17 mouse cellular contexts compared by ENCODE assay signal in genomic region chr4:150327476-150327875, GRCm38 (mm10). TPM values are rescaled to one million over a fixed set of nuclear protein-coding genes. Genes with fewer than 3 reads are reported as not detected.
A peak's percentile ranks its signal among the peaks of the same experiment; 100 is the strongest.
DNase-seq lines count a peak whose midpoint lies in the region; ATAC-seq and TF ChIP-seq lines count a peak whose summit lies in the region.
"Had no signal": no experiment of that assay in that cellular context is flagged by ENCODE, and none has a peak within 500 bp of the region (broad histone marks: within the 10 kb centered on the region; RNA-seq: fewer than 3 reads in every experiment).

No protein-coding gene starts in this region.

- no peaks in the 10 kb centered on the region for H3K9me3 ChIP-seq in kidney, postnatal 0 days (replicated peaks; ENCODE audit: low read length)
- H3K9me3 ChIP-seq in midbrain, postnatal 0 days (ENCODE audit: low read length) = no peaks in the 10 kb centered on the region
- H3K9me3 ChIP-seq in midbrain, embryonic 13.5 days = no peaks in the 10 kb centered on the region
- H3K9me3 ChIP-seq: heart, embryonic 10.5 days; lung, embryonic 15.5 days had no signal

- no peaks in the 10 kb centered on the region for H3K36me3 ChIP-seq in kidney, postnatal 0 days (ENCODE audit: insufficient read depth, low read length)
- H3K36me3 ChIP-seq in midbrain, postnatal 0 days (ENCODE audit: insufficient read depth, low read length) = no peaks in the 10 kb centered on the region
- H3K36me3 ChIP-seq in midbrain, embryonic 13.5 days = no peaks in the 10 kb centered on the region
- H3K36me3 ChIP-seq: lung, embryonic 15.5 days had no signal

- H3K4me2 ChIP-seq in kidney, postnatal 0 days (ENCODE audit: low read length) = no peak overlapping the region
- no peak overlapping the region for H3K4me2 ChIP-seq in midbrain, postnatal 0 days (ENCODE audit: low read depth, low read length, poor library complexity, severe bottlenecking)
- no peak overlapping the region for H3K4me2 ChIP-seq in midbrain, embryonic 13.5 days (replicated peaks)
- H3K4me2 ChIP-seq: lung, embryonic 15.5 days had no signal

- no peak overlapping the region for H3K27ac ChIP-seq in cerebellum, adult 2 months (ENCODE audit: insufficient read depth, low read length)
- H3K27ac ChIP-seq in kidney, postnatal 0 days = no peak overlapping the region
- H3K27ac ChIP-seq in midbrain, postnatal 0 days (ENCODE audit: low read depth, low read length) = no peak overlapping the region
- H3K27ac ChIP-seq in midbrain, embryonic 13.5 days = no peak overlapping the region
- H3K27ac ChIP-seq: heart, embryonic 10.5 days; lung, embryonic 15.5 days had no signal

- TF ChIP-seq CTCF in cerebellum, adult 2 months (IDR thresholded peaks at IDR 0.05; ENCODE audit: borderline replicate concordance, insufficient read depth, low read depth, low read length) = peak; percentile 25
- peak; percentile 46 for TF ChIP-seq CTCF in kidney, postnatal 0 days (IDR thresholded peaks at IDR 0.05; ENCODE audit: low read depth)
- peak; percentile 48 for TF ChIP-seq CTCF in midbrain, postnatal 0 days (IDR thresholded peaks at IDR 0.05)

- no peaks in the 10 kb centered on the region for H3K27me3 ChIP-seq in cerebellum, adult 2 months (ENCODE audit: control insufficient read depth, insufficient read depth, low read length)
- H3K27me3 ChIP-seq in kidney, postnatal 0 days (ENCODE audit: insufficient read depth, low read length) = no peaks in the 10 kb centered on the region
- H3K27me3 ChIP-seq in midbrain, postnatal 0 days (ENCODE audit: insufficient read depth, low read length) = no peaks in the 10 kb centered on the region
- no peaks in the 10 kb centered on the region for H3K27me3 ChIP-seq in midbrain, embryonic 13.5 days
- H3K27me3 ChIP-seq: lung, embryonic 15.5 days had no signal

- H3K9ac ChIP-seq in kidney, postnatal 0 days (ENCODE audit: low read depth, low read length) = no peak overlapping the region
- no peak overlapping the region for H3K9ac ChIP-seq in midbrain, postnatal 0 days (replicated peaks; ENCODE audit: low read length, poor library complexity, severe bottlenecking)
- H3K9ac ChIP-seq in midbrain, embryonic 13.5 days (replicated peaks) = no peak overlapping the region
- H3K9ac ChIP-seq: lung, embryonic 15.5 days had no signal

- DNase-seq in cerebellum, adult 2 months = no peak
- DNase-seq in cerebellum, postnatal 10 days = no peak
- DNase-seq in kidney, postnatal 0 days (ENCODE audit: low spot score) = no peak
- DNase-seq in kidney, postnatal 10 days = no peak
- no peak for DNase-seq in midbrain, postnatal 0 days (ENCODE audit: low spot score)
- DNase-seq in embryo, embryonic 10.5 days (ENCODE audit: low spot score) = no peak
- no peak for DNase-seq in embryo, embryonic 11 days
- DNase-seq: adrenal gland, postnatal 10 days; cerebellum, adult 18-20 months; kidney, adult 11 months; kidney, postnatal 4 days; layer of hippocampus, postnatal 36 days; thymus, adult 2 months had no signal

- H3K4me3 ChIP-seq in cerebellum, adult 2 months (replicated peaks; ENCODE audit: insufficient read depth, low read depth, low read length) = no peak overlapping the region
- H3K4me3 ChIP-seq in kidney, postnatal 0 days (replicated peaks; ENCODE audit: low read depth, low read length) = no peak overlapping the region
- no peak overlapping the region for H3K4me3 ChIP-seq in midbrain, postnatal 0 days (ENCODE audit: low read depth, low read length)
- no peak overlapping the region for H3K4me3 ChIP-seq in midbrain, embryonic 13.5 days (replicated peaks)
- H3K4me3 ChIP-seq: heart, embryonic 10.5 days; lung, embryonic 15.5 days had no signal

- no peak for TF ChIP-seq POLR2A in cerebellum, adult 2 months (IDR thresholded peaks at IDR 0.05; ENCODE audit: borderline replicate concordance, insufficient read depth, low read length)

- no peak for ATAC-seq in kidney, postnatal 0 days (replicated peaks; ENCODE audit: low FRiP score, low read depth)
- ATAC-seq in midbrain, postnatal 0 days (ENCODE audit: low FRiP score) = no peak
- ATAC-seq in midbrain, embryonic 13.5 days = no peak
- ATAC-seq: forebrain, embryonic 14.5 days had no signal

- 90% methylated on average over 4 of the region's 4 CpGs for WGBS in cerebellum, adult 2 months
- 88% methylated on average over 4 of the region's 4 CpGs for WGBS in kidney, postnatal 0 days
- 83% methylated on average over 4 of the region's 4 CpGs for WGBS in midbrain, postnatal 0 days
- 83% methylated on average over 4 of the region's 4 CpGs for WGBS in midbrain, embryonic 13.5 days

- H3K4me1 ChIP-seq in cerebellum, adult 2 months (ENCODE audit: control insufficient read depth, insufficient read depth, low read length) = peaks cover 4% of the 10 kb centered on the region; the same call in 1 of the 2 replicates
- H3K4me1 ChIP-seq in kidney, postnatal 0 days (replicated peaks; ENCODE audit: insufficient read depth, low read length) = no peaks in the 10 kb centered on the region
- H3K4me1 ChIP-seq in midbrain, postnatal 0 days (ENCODE audit: insufficient read depth, low read length) = no peaks in the 10 kb centered on the region
- peaks cover 21% of the 10 kb centered on the region for H3K4me1 ChIP-seq in midbrain, embryonic 13.5 days (replicated peaks)
- H3K4me1 ChIP-seq: heart, embryonic 10.5 days; lung, embryonic 15.5 days had no signal

RNA-seq across cellular contexts. Expression of gene Rere, which starts 46.0 kb away (rescaled TPM):
- polyA plus RNA-seq in cerebellum, adult 2 months (2012; rRNA removed) = 69.1 and 73.2 TPM in 2 replicates
- polyA plus RNA-seq in kidney, postnatal 0 days (2015; fragmentation: Nextera tagmentation; extraction: Ambion mirVana) = 29.1 and 29.8 TPM in 2 replicates
- total RNA-seq in midbrain, postnatal 0 days (2014; rRNA removed) = 36.8 and 44.3 TPM in 2 replicates
- 17.9 and 22.7 TPM in 2 replicates for polyA plus RNA-seq in midbrain, postnatal 0 days (2015; fragmentation: Nextera tagmentation; extraction: Ambion mirVana)
- 42.4 and 43.6 TPM in 2 replicates for polyA plus RNA-seq in midbrain, embryonic 13.5 days (2015; fragmentation: Nextera tagmentation; extraction: Ambion mirVana)
